Comparison of ENCODE assay signal across 8 mouse cellular contexts in the genomic region with DNA sequence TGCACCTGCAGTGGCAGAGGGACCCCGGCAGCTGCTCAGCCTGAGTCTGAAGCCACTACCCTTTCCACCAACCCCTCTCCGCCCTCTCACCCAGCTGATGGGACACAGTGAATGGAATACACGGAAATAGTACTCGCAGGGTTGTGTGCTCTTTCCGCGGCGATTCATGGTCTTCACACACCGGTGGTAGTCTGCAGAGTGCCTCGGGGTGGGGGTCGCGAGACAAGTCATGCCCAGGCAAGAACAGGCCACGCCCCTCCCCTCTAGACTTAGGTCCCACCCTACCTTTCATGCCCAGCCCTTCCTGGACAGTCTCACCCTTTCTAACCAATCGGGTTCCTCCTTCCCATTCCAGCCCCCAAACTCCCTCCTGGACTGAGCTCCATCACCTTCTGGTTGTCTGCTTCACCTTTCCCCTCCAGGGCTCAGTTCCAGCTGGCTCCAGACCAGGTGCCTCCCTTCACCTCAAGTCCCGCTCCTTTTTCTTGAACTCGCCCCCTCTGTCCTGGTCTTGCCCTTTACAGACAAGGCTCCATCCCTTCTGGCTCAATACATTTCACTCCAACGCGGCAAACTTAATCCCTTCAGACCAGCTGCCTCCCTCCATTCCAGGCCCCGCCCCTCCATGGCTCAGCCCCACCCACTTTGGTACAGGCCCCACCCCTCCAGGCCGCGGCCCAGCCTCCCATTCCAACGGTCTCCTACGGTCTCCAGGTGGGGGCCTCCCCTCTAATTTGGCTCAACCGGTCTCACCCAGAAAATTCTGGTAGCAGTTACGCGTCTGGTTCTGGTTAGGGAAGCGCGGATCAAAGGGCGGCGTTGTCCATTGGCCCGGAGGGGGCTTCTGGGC. TPM values are rescaled to one million over a fixed set of nuclear protein-coding genes. Genes with fewer than 3 reads are reported as not detected.
DNase-seq lines count a peak whose midpoint lies in the region; ATAC-seq lines count a peak whose summit lies in the region.

No protein-coding gene starts in this region.

- no peaks in the 10 kb centered on the region for H3K27me3 ChIP-seq in heart, embryonic 13.5 days (replicated peaks)
- no peaks in the 10 kb centered on the region for H3K27me3 ChIP-seq in hindbrain, embryonic 11.5 days (ENCODE audit: control insufficient read depth, insufficient read depth, low read length)
- H3K27me3 ChIP-seq in limb, embryonic 13.5 days = no peaks in the 10 kb centered on the region
- peaks cover 16% of the 10 kb centered on the region; the same call in 1 of the 2 replicates for H3K27me3 ChIP-seq in midbrain, embryonic 12.5 days

- H3K9ac ChIP-seq in heart, embryonic 13.5 days = peak overlapping the region; percentile 75
- peak overlapping the region; percentile 5; the same call in 1 of the 2 replicates for H3K9ac ChIP-seq in hindbrain, embryonic 11.5 days (ENCODE audit: low read depth, low read length)
- peak overlapping the region; percentile 56 for H3K9ac ChIP-seq in limb, embryonic 13.5 days
- H3K9ac ChIP-seq in midbrain, embryonic 12.5 days (replicated peaks) = peak overlapping the region; percentile 28; the same call in 1 of the 2 replicates

- 0 out of 2 replicates have a peak, but pooled peaks cover 4% of the 10 kb centered on the region for H3K9me3 ChIP-seq in heart, embryonic 13.5 days
- H3K9me3 ChIP-seq in hindbrain, embryonic 11.5 days (ENCODE audit: control insufficient read depth, low read length) = no peaks in the 10 kb centered on the region
- no peaks in the 10 kb centered on the region for H3K9me3 ChIP-seq in limb, embryonic 13.5 days
- H3K9me3 ChIP-seq in midbrain, embryonic 12.5 days = no peaks in the 10 kb centered on the region; the same call in 1 of the 2 replicates

- WGBS in heart, embryonic 13.5 days = 3% methylated on average over 30 of the region's 30 CpGs
- 4% methylated on average over 30 of the region's 30 CpGs for WGBS in hindbrain, embryonic 11.5 days
- WGBS in limb, embryonic 13.5 days = 1% methylated on average over 30 of the region's 30 CpGs
- under 1% methylated on average over 30 of the region's 30 CpGs for WGBS in midbrain, embryonic 12.5 days

- peak overlapping the region; percentile 53 for H3K4me3 ChIP-seq in heart, embryonic 13.5 days
- peak overlapping the region; percentile 24 for H3K4me3 ChIP-seq in hindbrain, embryonic 11.5 days (ENCODE audit: low read depth, low read length)
- H3K4me3 ChIP-seq in limb, embryonic 13.5 days = peak overlapping the region; percentile 47
- peak overlapping the region; percentile 35 for H3K4me3 ChIP-seq in midbrain, embryonic 12.5 days

- H3K27ac ChIP-seq in heart, embryonic 13.5 days (replicated peaks) = peak overlapping the region; percentile 41
- no peak overlapping the region for H3K27ac ChIP-seq in hindbrain, embryonic 11.5 days (ENCODE audit: low read depth, low read length)
- peak overlapping the region; percentile 53; the same call in 1 of the 2 replicates for H3K27ac ChIP-seq in limb, embryonic 13.5 days
- H3K27ac ChIP-seq in midbrain, embryonic 12.5 days (replicated peaks) = peak overlapping the region; percentile 56

- H3K36me3 ChIP-seq in heart, embryonic 13.5 days = peaks cover 2% of the 10 kb centered on the region; the same call in 1 of the 2 replicates
- no peaks in the 10 kb centered on the region for H3K36me3 ChIP-seq in hindbrain, embryonic 11.5 days (ENCODE audit: control insufficient read depth, insufficient read depth, low read length)
- H3K36me3 ChIP-seq in limb, embryonic 13.5 days = peaks cover 9% of the 10 kb centered on the region
- H3K36me3 ChIP-seq in midbrain, embryonic 12.5 days = no peaks in the 10 kb centered on the region; the same call in 1 of the 2 replicates

- ATAC-seq in heart, embryonic 13.5 days (ENCODE audit: extremely low read depth, insufficient number of reproducible peaks, low FRiP score, low TSS enrichment) = peak; percentile 83
- peak; percentile 78 for ATAC-seq in hindbrain, embryonic 11.5 days (ENCODE audit: low FRiP score)
- ATAC-seq in limb, embryonic 13.5 days (ENCODE audit: low FRiP score, low read depth) = peak; percentile 81
- peak; percentile 82 for ATAC-seq in midbrain, embryonic 12.5 days (ENCODE audit: low FRiP score, low read depth)

- H3K4me2 ChIP-seq in heart, embryonic 13.5 days = peak overlapping the region; percentile 74
- H3K4me2 ChIP-seq in hindbrain, embryonic 11.5 days (replicated peaks; ENCODE audit: low read depth, low read length) = peak overlapping the region; percentile 29
- H3K4me2 ChIP-seq in limb, embryonic 13.5 days (replicated peaks) = peak overlapping the region; percentile 65
- peak overlapping the region; percentile 52 for H3K4me2 ChIP-seq in midbrain, embryonic 12.5 days (replicated peaks)

- H3K4me1 ChIP-seq in heart, embryonic 13.5 days = peaks cover 24% of the 10 kb centered on the region
- H3K4me1 ChIP-seq in hindbrain, embryonic 11.5 days (replicated peaks; ENCODE audit: control insufficient read depth, insufficient read depth, low read length) = 0 out of 2 replicates have a peak, but pooled peaks cover 5% of the 10 kb centered on the region
- H3K4me1 ChIP-seq in limb, embryonic 13.5 days = peaks cover 21% of the 10 kb centered on the region
- H3K4me1 ChIP-seq in midbrain, embryonic 12.5 days = peaks cover 21% of the 10 kb centered on the region

- DNase-seq in heart, postnatal 25 days (ENCODE audit: low spot score) = no peak
- DNase-seq in embryo, embryonic 11 days = peak; percentile 71
- DNase-seq in hindbrain, embryonic 11.5 days (ENCODE audit: low spot score) = peak; percentile 65
- peak; percentile 86 for DNase-seq in testis, postnatal 10 days (ENCODE audit: low spot score)
- no peak for DNase-seq in layer of hippocampus, adult 18-20 months (ENCODE audit: low spot score in 2 of 2)

- intact Hi-C loops in heart, postnatal 25 days (cut with DNase I) = no loop called here

RNA-seq across cellular contexts. Expression of a gene that starts 0.7 kb away (rescaled TPM):
- polyA plus RNA-seq in heart, embryonic 13.5 days (2015; fragmentation: Nextera tagmentation; extraction: Ambion mirVana) = 35.4 and 36.4 TPM in 2 replicates
- total RNA-seq in heart, postnatal 25 days (2021) = 1 to 10 TPM; 1.5 to 1.7 TPM
- 28.0 and 28.5 TPM in 2 replicates for polyA plus RNA-seq in hindbrain, embryonic 11.5 days (2014; fragmentation: Nextera tagmentation; extraction: Ambion mirVana)
- 67.5 and 68.6 TPM in 2 replicates for polyA plus RNA-seq in limb, embryonic 13.5 days (2015; fragmentation: Nextera tagmentation; extraction: Ambion mirVana)
- 33.7 and 45.8 TPM in 2 replicates for polyA plus RNA-seq in midbrain, embryonic 12.5 days (2016; fragmentation: Nextera tagmentation; extraction: Ambion mirVana)
- 1 to 10 TPM; 9.0 to 9.6 TPM for total RNA-seq in layer of hippocampus, adult 18-20 months (2021)

RNA-seq across cellular contexts. Expression of a gene that starts 12.3 kb away (rescaled TPM):
- 57.1 and 60.0 TPM in 2 replicates for polyA plus RNA-seq in heart, embryonic 13.5 days (2015; fragmentation: Nextera tagmentation; extraction: Ambion mirVana)
- 10 to 100 TPM; 16.4 to 20.7 TPM for total RNA-seq in heart, postnatal 25 days (2021)
- polyA plus RNA-seq in hindbrain, embryonic 11.5 days (2014; fragmentation: Nextera tagmentation; extraction: Ambion mirVana) = 64.3 and 69.2 TPM in 2 replicates
- 61.6 and 65.3 TPM in 2 replicates for polyA plus RNA-seq in limb, embryonic 13.5 days (2015; fragmentation: Nextera tagmentation; extraction: Ambion mirVana)
- 89.3 and 91.6 TPM in 2 replicates for polyA plus RNA-seq in midbrain, embryonic 12.5 days (2016; fragmentation: Nextera tagmentation; extraction: Ambion mirVana)
- 10 to 100 TPM; 28.3 to 30.3 TPM for total RNA-seq in layer of hippocampus, adult 18-20 months (2021)

RNA-seq across cellular contexts. Expression of a gene that starts 18.9 kb away (rescaled TPM):
- not detected in 2 replicates for polyA plus RNA-seq in heart, embryonic 13.5 days (2015; fragmentation: Nextera tagmentation; extraction: Ambion mirVana)
- not detected for total RNA-seq in heart, postnatal 25 days (2021)
- polyA plus RNA-seq in hindbrain, embryonic 11.5 days (2014; fragmentation: Nextera tagmentation; extraction: Ambion mirVana) = not detected in 2 replicates
- polyA plus RNA-seq in limb, embryonic 13.5 days (2015; fragmentation: Nextera tagmentation; extraction: Ambion mirVana) = not detected in 2 replicates
- polyA plus RNA-seq in midbrain, embryonic 12.5 days (2016; fragmentation: Nextera tagmentation; extraction: Ambion mirVana) = not detected in 2 replicates
- not detected for total RNA-seq in layer of hippocampus, adult 18-20 months (2021)

RNA-seq across cellular contexts. Expression of a gene that starts 27.1 kb away (rescaled TPM):
- polyA plus RNA-seq in heart, embryonic 13.5 days (2015; fragmentation: Nextera tagmentation; extraction: Ambion mirVana) = 0.05 and 0.07 TPM in 2 replicates
- under 1 TPM; 0.22 to 0.23 TPM for total RNA-seq in heart, postnatal 25 days (2021)
- polyA plus RNA-seq in hindbrain, embryonic 11.5 days (2014; fragmentation: Nextera tagmentation; extraction: Ambion mirVana) = 0.22 and 0.26 TPM in 2 replicates
- polyA plus RNA-seq in limb, embryonic 13.5 days (2015; fragmentation: Nextera tagmentation; extraction: Ambion mirVana) = 0.13 TPM in 2 replicates
- 0.18 and 0.20 TPM in 2 replicates for polyA plus RNA-seq in midbrain, embryonic 12.5 days (2016; fragmentation: Nextera tagmentation; extraction: Ambion mirVana)
- total RNA-seq in layer of hippocampus, adult 18-20 months (2021) = under 1 TPM; 0.10 to 0.15 TPM

RNA-seq across cellular contexts. Expression of a gene that starts 30.5 kb away (rescaled TPM):
- 0.09 TPM in 1 of 2 replicates, not detected in the other for polyA plus RNA-seq in heart, embryonic 13.5 days (2015; fragmentation: Nextera tagmentation; extraction: Ambion mirVana)
- under 1 TPM in 1 of 2 experiments, not detected in 1; 0.26 TPM for total RNA-seq in heart, postnatal 25 days (2021)
- polyA plus RNA-seq in hindbrain, embryonic 11.5 days (2014; fragmentation: Nextera tagmentation; extraction: Ambion mirVana) = 0.08 and 0.14 TPM in 2 replicates
- polyA plus RNA-seq in limb, embryonic 13.5 days (2015; fragmentation: Nextera tagmentation; extraction: Ambion mirVana) = 0.26 and 0.39 TPM in 2 replicates
- polyA plus RNA-seq in midbrain, embryonic 12.5 days (2016; fragmentation: Nextera tagmentation; extraction: Ambion mirVana) = 0.36 and 0.38 TPM in 2 replicates
- total RNA-seq in layer of hippocampus, adult 18-20 months (2021) = under 1 TPM; 0.15 to 0.27 TPM

Comparison
In these comparisons a context has a peak if more than half of its experiments do, and no peak if none do; other contexts are left out.
1. H3K9ac ChIP-seq: peak in every context shown above with its lines; median percentile 75 in heart, embryonic 13.5 days; 56 in limb, embryonic 13.5 days; 28 in midbrain, embryonic 12.5 days; 5 in hindbrain, embryonic 11.5 days.
2. DNase-seq: peak in embryo, embryonic 11 days (single experiment), hindbrain, embryonic 11.5 days (single experiment) and testis, postnatal 10 days (single experiment); none in heart, postnatal 25 days (single experiment) and layer of hippocampus, adult 18-20 months (0 of 2).
3. Peak in every context shown above with its lines, with median percentiles within 50 percentile points of each other: ATAC-seq, H3K4me2 ChIP-seq and H3K4me3 ChIP-seq.